Mouse (Mus musculus): ENCODE measurements around the gene Cdca7l. TPM values are rescaled to one million over a fixed set of nuclear protein-coding genes. Genes with fewer than 3 reads are reported as not detected.
"Not testable (repeated sequence)": the region's sequence is repeated elsewhere in the genome, so short reads cannot be mapped to it uniquely, and the experiment has no call there.

Gene Cdca7l
- polyA plus RNA-seq (2017; shearing (Covaris generic)): 10 to 100 TPM; 27.0 to 34.7 TPM

- not testable (repeated sequence) for ATAC-seq
Observed at GRCm38 (mm10) chr12:117803989-117804388, at the start of gene Cdca7l. Gene Cdca7l, plus strand, starts transcription at chr12:117804289.

GRCm38 (mm10) chr12:117756010-117756409 is 48.1 kb upstream of the Cdca7l start:
- peak; percentile 61 for ATAC-seq

GRCm38 (mm10) chr12:117760373-117760772 is 43.7 kb upstream of the Cdca7l start:
- ATAC-seq: no peak

GRCm38 (mm10) chr12:117760846-117761245 is 43.2 kb upstream of the Cdca7l start:
- ATAC-seq: no peak

- peak; percentile 78 for ATAC-seq
Observed at GRCm38 (mm10) chr12:117761698-117762097, 42.4 kb upstream of the Cdca7l start.

- ATAC-seq: no peak
Observed at GRCm38 (mm10) chr12:117763247-117763646, 40.8 kb upstream of the Cdca7l start.

GRCm38 (mm10) chr12:117764839-117765238 is 39.2 kb upstream of the Cdca7l start:
- ATAC-seq: peak; percentile 88

- no peak for ATAC-seq
Observed at GRCm38 (mm10) chr12:117769113-117769512, 35.0 kb upstream of the Cdca7l start.

- ATAC-seq: no peak
Observed at GRCm38 (mm10) chr12:117770211-117770610, 33.9 kb upstream of the Cdca7l start.

- no peak for ATAC-seq
Observed at GRCm38 (mm10) chr12:117771156-117771555, 32.9 kb upstream of the Cdca7l start.

GRCm38 (mm10) chr12:117772638-117773037 is 31.5 kb upstream of the Cdca7l start:
- peak; percentile 75 for ATAC-seq

- no peak for ATAC-seq
Observed at GRCm38 (mm10) chr12:117776841-117777240, 27.2 kb upstream of the Cdca7l start.

GRCm38 (mm10) chr12:117781360-117781759 is 22.7 kb upstream of the Cdca7l start:
- no peak for ATAC-seq

- ATAC-seq: no peak
Observed at GRCm38 (mm10) chr12:117783426-117783825, 20.7 kb upstream of the Cdca7l start.

- no peak for ATAC-seq
Observed at GRCm38 (mm10) chr12:117786621-117787020, 17.5 kb upstream of the Cdca7l start.

- no peak for ATAC-seq
Observed at GRCm38 (mm10) chr12:117788513-117789011, 15.5 kb upstream of the Cdca7l start.

- no peak for ATAC-seq
Observed at GRCm38 (mm10) chr12:117789017-117789416, 15.1 kb upstream of the Cdca7l start.

GRCm38 (mm10) chr12:117795303-117795702 is 8.8 kb upstream of the Cdca7l start:
- no peak for ATAC-seq

GRCm38 (mm10) chr12:117805576-117805975 is 1.5 kb downstream of the Cdca7l start:
- ATAC-seq: no peak

- ATAC-seq: no peak
Observed at GRCm38 (mm10) chr12:117806007-117806451, 1.9 kb downstream of the Cdca7l start.

- no peak for ATAC-seq
Observed at GRCm38 (mm10) chr12:117806470-117806869, 2.4 kb downstream of the Cdca7l start.

- no peak for ATAC-seq
Observed at GRCm38 (mm10) chr12:117807637-117808036, 3.5 kb downstream of the Cdca7l start.

- ATAC-seq: no peak
Observed at GRCm38 (mm10) chr12:117808355-117809326, 4.6 kb downstream of the Cdca7l start.

All from activated CD4-positive, CD25-positive, alpha-beta regulatory T cell, adult 4 months (primary cell).